Mouse (Mus musculus) stomach, postnatal 0 days (tissue): ENCODE measurements around the gene Rheb. TPM values are rescaled to one million over a fixed set of nuclear protein-coding genes. Genes with fewer than 3 reads are reported as not detected.
"Not testable (repeated sequence)": the region's sequence is repeated elsewhere in the genome, so short reads cannot be mapped to it uniquely, and the experiment has no call there.

Source experiments
- ATAC-seq: fragments of 200-750 bp; cut with Nextera tagmentation; 2 replicates; pipeline ENCODE4 v1.8.0; 2017; ENCODE audit not compliant: low FRiP score, low TSS enrichment
- DNase-seq: peaks from one replicate; pipeline ENCODE4 v3.0.0-alpha.2; 2016; ENCODE audit warnings: low spot score
- H3K27ac ChIP-seq: fragments of 300-500 bp; sonication (generic); replicated peaks from 2 replicates; pipeline ENCODE4 v1.5.1; 2014; ENCODE audit warnings: mild to moderate bottlenecking, control low read depth
- H3K27me3 ChIP-seq: fragments of 300-500 bp; sonication (generic); 2 replicates; pipeline ENCODE4 v1.6.1; 2014; ENCODE audit warnings: low read length; ENCODE audit not compliant: control insufficient read depth, insufficient read depth
- H3K36me3 ChIP-seq: fragments of 300-500 bp; sonication (generic); 2 replicates; pipeline ENCODE4 v1.6.1; 2014; ENCODE audit warnings: low read length, mixed read lengths; ENCODE audit not compliant: control insufficient read depth, insufficient read depth
- H3K4me1 ChIP-seq: fragments of 300-500 bp; sonication (generic); replicated peaks from 2 replicates; pipeline ENCODE4 v1.6.1; 2014; ENCODE audit warnings: antibody characterized with exemption; ENCODE audit not compliant: control insufficient read depth, insufficient read depth
- H3K4me2 ChIP-seq: fragments of 300-500 bp; sonication (generic); replicated peaks from 2 replicates; pipeline ENCODE4 v1.6.1; 2014; ENCODE audit warnings: low read depth, mild to moderate bottlenecking, control low read depth, moderate library complexity
- H3K4me3 ChIP-seq: fragments of 300-500 bp; sonication (generic); 2 replicates; pipeline ENCODE4 v1.5.1; 2014; ENCODE audit warnings: low read depth, low read length, control low read depth
- H3K9ac ChIP-seq: fragments of 300-500 bp; sonication (generic); 2 replicates; pipeline ENCODE4 v1.6.1; 2014; ENCODE audit warnings: mild to moderate bottlenecking, low read length, control low read depth, mixed read lengths
- H3K9me3 ChIP-seq: fragments of 300-500 bp; sonication (generic); 2 replicates; pipeline ENCODE4 v1.6.1; 2016; ENCODE audit warnings: low read length; ENCODE audit not compliant: control insufficient read depth
- CTCF ChIP-seq: IDR thresholded peaks from 2 replicates; pipeline ENCODE4 v1.5.1; 2016; ENCODE audit warnings: antibody characterized with exemption, low read depth, mild to moderate bottlenecking, moderate library complexity
- EP300 ChIP-seq: optimal IDR thresholded peaks from 2 replicates; pipeline ENCODE3; 2016; ENCODE audit warnings: antibody characterized with exemption
- whole genome bisulfite sequencing: fragments of 180-500 bp; shearing (Covaris S2); extraction: QIAGEN DNeasy Blood & Tissue Kit; methylation state at CpG from one replicate; pipeline ENCODE4 v1.1.7; 2014; 5-methylcytosine and 5-hydroxymethylcytosine counted together
- polyA plus RNA-seq: library from polyadenylated mRNA; unstranded; fragments of >200 nt; fragmentation: Nextera tagmentation; extraction: Ambion mirVana; gene quantifications from 2 replicates; pipeline ENCODE4 v1.2.1, GENCODE M21; 2015

The Rheb gene
- polyA plus RNA-seq, 1 experiment from 2014 or later, result 218 TPM

DNA sequence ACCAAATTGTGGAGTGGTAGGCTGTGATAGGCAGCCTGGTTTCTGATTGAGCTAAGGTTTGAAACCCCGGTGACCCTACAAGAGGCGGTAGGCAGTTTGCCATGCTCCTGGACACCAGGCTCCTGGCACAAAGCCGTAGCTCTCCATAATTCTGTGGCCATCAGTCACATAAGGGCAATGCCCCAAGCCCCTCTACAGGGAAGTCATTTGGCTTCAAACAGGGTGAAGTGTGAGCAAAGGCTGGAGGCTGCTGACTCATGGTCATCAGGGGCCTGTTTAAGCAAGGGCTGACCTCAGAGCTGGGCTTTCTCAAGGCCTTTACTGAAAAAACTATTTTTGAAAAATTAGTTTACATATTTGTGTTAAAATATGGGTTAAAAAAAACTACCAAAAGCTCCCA lies 11.8 kb upstream of the Rheb start:
- no peaks in the 10 kb centered on the region for H3K36me3 ChIP-seq
- no peak overlapping the region for H3K9ac ChIP-seq
- no peaks in the 10 kb centered on the region for H3K9me3 ChIP-seq
- no peak for TF ChIP-seq CTCF
- TF ChIP-seq EP300, result no peak
- H3K27ac ChIP-seq, result no peak overlapping the region
- WGBS, result 91% methylated on average over 3 of the region's 3 CpGs
- DNase-seq, result no peak
- H3K4me2 ChIP-seq, result no peak overlapping the region
- no peaks in the 10 kb centered on the region for H3K27me3 ChIP-seq
- ATAC-seq, result no peak
- H3K4me1 ChIP-seq, result no peaks in the 10 kb centered on the region
- no peak overlapping the region for H3K4me3 ChIP-seq

DNA sequence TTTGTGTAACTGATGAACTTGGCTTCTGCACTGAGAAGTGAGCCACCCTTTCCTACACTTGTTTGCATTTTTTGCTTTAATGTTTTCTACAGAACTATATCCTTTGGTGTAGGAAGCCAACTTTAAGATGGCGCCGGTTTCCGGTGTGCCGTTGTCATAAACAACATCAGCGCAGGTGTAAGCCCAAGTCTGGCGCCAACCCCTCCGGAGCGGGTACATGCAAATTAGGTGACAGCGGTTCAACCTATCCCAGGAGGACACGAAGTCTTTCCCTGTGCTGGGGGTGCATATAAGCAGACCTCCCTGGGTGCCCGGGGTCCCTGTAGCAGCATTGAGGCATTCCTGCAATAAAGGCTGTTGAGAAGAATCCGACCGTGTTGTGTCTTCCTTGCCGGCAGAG lies 5.8 kb upstream of the Rheb start:
- not testable (repeated sequence) for ATAC-seq, H3K36me3 ChIP-seq, H3K4me3 ChIP-seq, H3K9ac ChIP-seq, DNase-seq, H3K4me1 ChIP-seq, H3K27me3 ChIP-seq, H3K27ac ChIP-seq, H3K4me2 ChIP-seq, H3K9me3 ChIP-seq
- WGBS, result 87% methylated on average over 14 of the region's 14 CpGs

DNA sequence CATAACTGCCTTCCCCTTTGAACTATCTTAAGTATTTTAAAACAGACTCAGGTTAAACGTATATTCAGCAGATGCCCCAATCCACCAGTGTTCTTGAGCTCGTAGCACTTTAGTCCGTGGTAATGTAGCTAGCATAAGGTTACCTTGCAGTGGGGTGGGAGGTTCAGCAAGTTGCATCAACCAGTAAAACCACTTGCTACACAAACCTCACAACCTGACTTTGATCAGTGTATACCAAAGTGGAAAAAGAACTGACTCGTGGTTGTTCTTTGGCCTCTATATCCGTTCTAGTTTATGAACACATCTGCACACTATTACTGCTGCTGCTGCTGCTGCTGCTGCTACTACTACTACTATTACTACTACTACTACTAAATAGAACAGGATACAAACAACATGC lies 1.4 kb upstream of the Rheb start:
- DNase-seq (no peak), ATAC-seq (no peak)
- TF ChIP-seq CTCF (no peak), EP300 (no peak)
- WGBS, result 74% methylated on average over 5 of the region's 5 CpGs
- H3K9me3 ChIP-seq, result no peaks in the 10 kb centered on the region
- no peaks in the 10 kb centered on the region for H3K27me3 ChIP-seq
- no peak overlapping the region for H3K27ac ChIP-seq
- H3K4me1 ChIP-seq, result 0 out of 2 replicates have a peak, but pooled peaks cover 3% of the 10 kb centered on the region
- no peak overlapping the region for H3K4me2 ChIP-seq
- H3K9ac ChIP-seq, result no peak overlapping the region
- H3K36me3 ChIP-seq, result no peaks in the 10 kb centered on the region
- H3K4me3 ChIP-seq, result no peak overlapping the region

DNA sequence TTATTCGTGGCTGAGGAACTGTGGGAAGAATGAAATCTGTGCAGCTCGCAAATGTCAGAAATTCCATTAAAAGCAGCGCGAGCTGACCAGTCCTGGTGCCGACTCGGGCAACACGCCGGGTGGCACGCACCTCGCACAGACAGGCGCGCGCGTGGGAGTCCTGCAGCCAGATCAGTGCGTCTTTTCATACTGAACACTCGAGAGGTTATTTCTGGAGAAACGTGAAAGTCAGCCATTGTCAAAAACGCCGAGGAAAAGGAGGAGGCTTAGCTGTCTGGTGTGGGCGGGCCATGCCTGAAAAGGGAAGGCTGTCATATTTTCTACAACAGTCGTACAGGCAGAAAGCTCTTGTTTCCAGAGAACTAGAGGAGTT lies 665 bp upstream of the Rheb start:
- H3K36me3 ChIP-seq, result no peaks in the 10 kb centered on the region
- H3K27me3 ChIP-seq, result no peaks in the 10 kb centered on the region
- peak overlapping the region; percentile 61 for H3K4me2 ChIP-seq
- H3K4me3 ChIP-seq, result peak overlapping the region; percentile 33
- DNase-seq, result no peak
- peak overlapping the region; percentile 19 for H3K9ac ChIP-seq
- 1% methylated on average over 21 of the region's 21 CpGs for WGBS
- no peak for TF ChIP-seq CTCF
- TF ChIP-seq EP300, result no peak
- H3K9me3 ChIP-seq, result no peaks in the 10 kb centered on the region
- peak; percentile 1 for ATAC-seq
- H3K27ac ChIP-seq, result peak overlapping the region; percentile 89
- H3K4me1 ChIP-seq, result 0 out of 2 replicates have a peak, but pooled peaks cover 3% of the 10 kb centered on the region

DNA sequence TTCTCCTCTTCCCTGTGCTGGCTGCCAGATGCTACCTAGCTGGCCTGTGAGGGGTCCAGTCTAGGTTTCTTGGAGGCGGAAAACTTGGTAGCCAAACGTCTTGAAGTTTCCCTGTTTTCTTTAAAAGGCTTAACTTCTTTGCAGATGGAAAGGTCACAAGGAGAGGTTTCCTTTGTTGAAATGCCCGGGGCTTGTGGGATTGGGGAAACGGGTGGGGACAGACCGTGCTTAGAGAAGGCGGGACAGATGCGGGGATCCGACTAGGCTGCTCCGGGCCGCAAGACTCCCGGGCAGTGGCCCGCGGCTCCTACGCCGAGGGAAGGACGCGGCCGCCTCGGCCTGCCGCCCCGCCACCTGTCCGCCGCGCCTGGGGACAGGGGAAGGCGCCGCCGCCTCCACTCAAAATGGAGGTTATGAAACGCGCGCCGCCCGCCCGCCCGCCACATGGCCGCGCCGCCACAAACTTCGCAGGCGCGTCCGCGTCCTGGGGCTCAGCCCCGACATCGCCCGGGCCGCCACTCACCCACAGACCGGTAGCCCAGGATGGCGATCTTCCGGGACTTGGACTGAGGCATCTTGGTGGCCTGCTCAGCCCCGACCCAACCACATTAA lies 656 bp downstream of the Rheb start:
- no peaks in the 10 kb centered on the region for H3K27me3 ChIP-seq
- peak overlapping the region; percentile 100 for H3K27ac ChIP-seq
- TF ChIP-seq CTCF, result no peak
- no peak for TF ChIP-seq EP300
- no peak; the same call in 1 of the 2 replicates for ATAC-seq
- H3K9me3 ChIP-seq, result no peaks in the 10 kb centered on the region
- peak overlapping the region; percentile 99 for H3K9ac ChIP-seq
- H3K4me3 ChIP-seq, result peak overlapping the region; percentile 96
- H3K36me3 ChIP-seq, result no peaks in the 10 kb centered on the region
- DNase-seq, result no peak
- 0% methylated on average over 36 of the region's 50 CpGs for WGBS
- peak overlapping the region; percentile 70 for H3K4me2 ChIP-seq
- H3K4me1 ChIP-seq, result 0 out of 2 replicates have a peak, but pooled peaks cover 3% of the 10 kb centered on the region

DNA sequence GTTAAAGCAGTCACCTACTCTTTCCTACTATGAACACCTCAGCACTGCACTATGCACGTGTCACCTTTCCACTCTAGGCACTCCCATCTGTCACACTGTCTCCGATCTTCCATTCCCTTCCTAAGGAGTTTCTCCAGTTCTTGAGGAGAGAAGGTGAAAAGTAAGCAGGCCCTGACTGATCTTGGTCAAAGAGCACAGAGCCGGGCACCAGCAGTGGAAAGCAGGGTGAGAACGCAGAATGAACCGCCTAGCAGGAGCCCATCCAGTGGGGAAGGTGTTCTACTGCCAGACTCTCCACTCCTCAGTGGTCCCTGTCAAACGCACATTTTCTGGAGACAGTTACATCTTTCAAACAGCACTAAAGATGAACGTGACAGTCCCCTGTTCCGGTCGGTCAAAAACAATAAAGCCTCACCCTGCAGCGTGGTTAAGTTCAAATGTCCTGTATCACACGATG lies 1.4 kb downstream of the Rheb start:
- WGBS, result 7% methylated on average over 11 of the region's 11 CpGs
- peak overlapping the region; percentile 96 for H3K4me3 ChIP-seq
- DNase-seq (peak; percentile 25), ATAC-seq (no peak)
- TF ChIP-seq CTCF (no peak), EP300 (no peak)
- H3K27ac ChIP-seq, result peak overlapping the region; percentile 100
- H3K4me1 ChIP-seq, result 0 out of 2 replicates have a peak, but pooled peaks cover 3% of the 10 kb centered on the region
- no peaks in the 10 kb centered on the region for H3K36me3 ChIP-seq
- H3K27me3 ChIP-seq, result no peaks in the 10 kb centered on the region
- peak overlapping the region; percentile 99 for H3K9ac ChIP-seq
- peak overlapping the region; percentile 70 for H3K4me2 ChIP-seq
- no peaks in the 10 kb centered on the region for H3K9me3 ChIP-seq
